Mouse (Mus musculus): Measurements from ENCODE around the gene Shank2.

Gene Shank2

GRCm38 (mm10) chr7:144160646-144161249, 159.0 kb downstream of the Shank2 start:
- DNase-seq (ENCODE audit: low spot score in 2 of 2), result no peak

GRCm38 (mm10) chr7:144170272-144170671, 168.5 kb downstream of the Shank2 start:
- no peak for DNase-seq (ENCODE audit: low spot score in 2 of 2)

GRCm38 (mm10) chr7:144170686-144171085, 169.0 kb downstream of the Shank2 start:
- DNase-seq (ENCODE audit: low spot score in 2 of 2), result peak in 1 of 2 experiments; percentile 59

GRCm38 (mm10) chr7:144173869-144174268, 172.1 kb downstream of the Shank2 start:
- DNase-seq (ENCODE audit: low spot score in 2 of 2), result peak in 1 of 2 experiments; percentile 26

- peak in 1 of 2 experiments; percentile 45 for DNase-seq (ENCODE audit: low spot score in 2 of 2)
These were observed 172.6 kb downstream of the Shank2 start for GRCm38 (mm10) chr7:144174329-144174728.

GRCm38 (mm10) chr7:144175025-144175424, 173.3 kb downstream of the Shank2 start:
- DNase-seq (ENCODE audit: low spot score in 2 of 2), result no peak

- DNase-seq (ENCODE audit: low spot score in 2 of 2), result peak; percentile 60 to 70
These were observed 173.9 kb downstream of the Shank2 start for GRCm38 (mm10) chr7:144175481-144176233.

GRCm38 (mm10) chr7:144176234-144176730, 174.6 kb downstream of the Shank2 start:
- DNase-seq (ENCODE audit: low spot score in 2 of 2), result no peak

GRCm38 (mm10) chr7:144179436-144179835, 177.7 kb downstream of the Shank2 start:
- DNase-seq (ENCODE audit: low spot score in 2 of 2), result no peak

GRCm38 (mm10) chr7:144180885-144181284, 179.2 kb downstream of the Shank2 start:
- DNase-seq (ENCODE audit: low spot score in 2 of 2), result peak in 1 of 2 experiments; percentile 65

- no peak for DNase-seq (ENCODE audit: low spot score in 2 of 2)
These were observed 186.2 kb downstream of the Shank2 start for GRCm38 (mm10) chr7:144187869-144188430.

GRCm38 (mm10) chr7:144189446-144189845, 187.7 kb downstream of the Shank2 start:
- no peak for DNase-seq (ENCODE audit: low spot score in 2 of 2)

- DNase-seq (ENCODE audit: low spot score in 2 of 2), result no peak
These were observed 196.8 kb downstream of the Shank2 start for GRCm38 (mm10) chr7:144198491-144198890.

- DNase-seq (ENCODE audit: low spot score in 2 of 2), result no peak
These were observed 200.4 kb downstream of the Shank2 start for GRCm38 (mm10) chr7:144202017-144202682.

- DNase-seq (ENCODE audit: low spot score in 2 of 2), result no peak
These were observed 202.6 kb downstream of the Shank2 start for GRCm38 (mm10) chr7:144204290-144204689.

- no peak for DNase-seq (ENCODE audit: low spot score in 2 of 2)
These were observed 203.4 kb downstream of the Shank2 start for GRCm38 (mm10) chr7:144205161-144205560.

- DNase-seq (ENCODE audit: low spot score in 2 of 2), result no peak
These were observed 204.1 kb downstream of the Shank2 start for GRCm38 (mm10) chr7:144205837-144206236.

GRCm38 (mm10) chr7:144206254-144206653, 204.5 kb downstream of the Shank2 start:
- no peak for DNase-seq (ENCODE audit: low spot score in 2 of 2)

GRCm38 (mm10) chr7:144207100-144207499, 205.4 kb downstream of the Shank2 start:
- no peak for DNase-seq (ENCODE audit: low spot score in 2 of 2)

- DNase-seq (ENCODE audit: low spot score in 2 of 2), result peak; percentile 67 to 74
These were observed 206.1 kb downstream of the Shank2 start for GRCm38 (mm10) chr7:144207849-144208248.

- DNase-seq (ENCODE audit: low spot score in 2 of 2), result no peak
These were observed 206.9 kb downstream of the Shank2 start for GRCm38 (mm10) chr7:144208628-144209027.

- DNase-seq (ENCODE audit: low spot score in 2 of 2), result no peak
These were observed 208.8 kb downstream of the Shank2 start for GRCm38 (mm10) chr7:144210526-144210925.

Data from frontal cortex, postnatal 10 days (tissue).